Mouse (Mus musculus) left cerebral cortex, adult 18-20 months (tissue): ENCODE measurements at regions not wholly inside any gene's neighbourhood (a gene's known extent, or its start where the extent isn't known, plus 50 kb on each side); places are given as distances from the start of the nearest gene placed in this dataset.

ENCODE experiments used
- DNase-seq, 2 experiments: peaks; one replicate each; pipeline ENCODE4 v3.0.0; 2021 to 2022; ENCODE audit warnings: low spot score in 2 of 2, mixed read lengths in 1 of 2

DNA sequence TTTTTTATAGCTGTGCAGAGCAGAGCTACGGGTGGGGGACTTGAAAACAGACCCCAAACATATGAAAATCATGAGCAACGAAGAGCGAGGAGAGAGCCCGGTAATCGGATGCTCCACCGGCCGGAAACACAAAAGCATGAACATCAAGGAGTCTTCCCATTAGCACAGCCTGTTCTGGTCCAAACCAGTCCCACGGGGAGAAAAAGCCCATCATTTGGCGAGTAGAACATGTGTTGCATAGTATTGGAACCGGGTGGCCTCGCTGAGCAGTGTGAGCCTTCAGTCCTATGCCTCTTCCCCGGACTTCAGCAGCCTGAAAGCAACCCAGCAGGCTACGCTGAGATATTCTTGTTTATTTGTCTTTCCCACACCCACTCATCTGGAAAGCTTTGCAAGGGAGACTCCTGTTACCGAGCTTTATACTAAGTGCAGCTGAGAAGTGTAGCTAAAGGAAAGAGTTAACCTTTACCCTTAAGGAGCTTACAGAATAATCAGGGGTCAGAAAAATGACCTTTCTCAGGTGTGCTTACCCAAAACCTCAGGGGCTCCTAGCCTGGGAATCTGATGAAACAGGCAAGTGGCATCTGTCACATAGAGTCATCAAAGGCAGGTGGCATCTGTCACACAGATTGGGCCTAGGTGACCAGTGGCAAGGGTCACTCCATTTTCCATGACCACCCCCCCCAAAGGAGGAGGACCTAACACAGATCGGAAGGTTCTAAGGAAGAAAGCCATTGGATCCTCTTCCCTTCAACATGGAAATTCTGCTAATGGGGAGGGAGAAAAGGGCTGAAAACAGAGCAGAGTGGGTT is 209.8 kb downstream of the Hs3st3b1 start:
- no peak for DNase-seq

DNA sequence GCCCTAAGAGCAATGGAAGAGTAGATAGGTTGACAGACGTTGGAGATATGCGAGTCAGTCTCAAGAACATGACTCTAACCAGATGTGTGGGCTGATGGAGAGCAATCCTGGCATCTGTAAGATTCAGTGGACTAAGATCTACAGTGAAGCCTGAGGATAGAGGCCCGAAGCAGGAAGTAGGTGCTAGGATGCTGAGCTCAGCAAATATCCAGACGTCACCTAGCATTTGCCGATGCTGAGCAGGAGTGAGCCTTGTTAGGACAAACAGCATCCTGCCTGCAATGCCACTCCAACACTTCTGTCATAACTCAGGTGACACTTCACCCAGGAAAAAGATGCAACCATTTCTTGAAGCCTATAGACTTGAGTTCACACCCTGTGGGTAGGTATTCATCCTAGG is 199.8 kb downstream of the Hs3st3b1 start:
- DNase-seq: no peak

DNA sequence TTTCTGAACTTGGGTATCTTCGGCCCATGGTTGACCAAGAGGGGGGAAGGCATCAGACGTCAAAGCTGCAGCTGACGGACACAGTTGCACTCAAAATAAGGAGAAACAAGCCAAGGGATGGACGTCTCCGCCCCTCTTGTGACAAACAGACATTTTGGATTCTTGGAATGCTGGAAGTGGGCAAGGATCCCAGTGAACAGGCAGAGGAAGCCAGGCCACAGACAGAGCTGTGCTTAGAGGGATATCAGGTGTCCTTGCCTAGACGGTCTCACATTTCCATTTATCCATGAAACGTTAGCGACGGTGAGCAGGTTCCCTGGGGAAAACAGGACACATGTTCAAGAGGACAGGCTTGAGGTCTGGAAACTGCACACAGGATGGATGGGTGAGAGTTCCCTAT is 191.2 kb downstream of the Hs3st3b1 start:
- DNase-seq: no peak

DNA sequence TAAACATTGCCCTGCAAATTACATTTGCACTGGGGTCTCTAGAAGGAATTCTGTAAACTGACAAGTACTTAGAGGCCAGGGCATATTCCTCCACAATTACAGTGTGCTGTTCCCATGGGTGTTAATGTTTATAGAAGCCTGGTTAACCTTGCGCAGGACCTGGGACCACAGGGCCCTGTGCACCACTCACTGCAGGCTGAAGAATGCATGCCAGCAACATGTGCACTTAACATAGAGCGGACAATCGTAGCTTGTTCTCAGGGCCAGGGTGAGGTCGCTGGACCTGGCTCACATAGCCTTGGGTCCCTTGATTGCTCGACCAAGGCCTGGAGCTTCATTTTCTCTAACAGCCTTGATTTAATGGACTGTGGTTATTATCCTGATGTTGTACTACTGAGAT is 168.8 kb downstream of the Hs3st3b1 start:
- DNase-seq: no peak

DNA sequence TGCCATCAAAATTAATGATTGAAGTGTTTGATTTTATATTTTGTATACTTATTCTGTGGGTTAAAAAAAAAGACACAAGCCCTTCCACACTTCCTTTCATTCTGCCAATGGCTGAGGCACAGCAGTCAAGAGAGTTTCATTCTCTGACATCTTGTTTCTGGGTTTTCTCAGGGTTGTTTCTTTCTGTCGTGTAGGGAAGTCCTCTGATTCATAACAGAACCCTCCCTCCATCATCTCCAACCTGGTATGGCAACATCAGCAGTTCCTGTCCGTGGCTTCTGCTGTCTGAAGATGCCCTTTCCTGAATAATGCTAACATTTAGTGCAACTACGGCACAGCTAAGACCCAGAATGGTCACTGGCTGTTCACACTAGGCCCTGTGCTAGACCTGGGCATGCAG is 167.3 kb downstream of the Hs3st3b1 start:
- no peak for DNase-seq

DNA sequence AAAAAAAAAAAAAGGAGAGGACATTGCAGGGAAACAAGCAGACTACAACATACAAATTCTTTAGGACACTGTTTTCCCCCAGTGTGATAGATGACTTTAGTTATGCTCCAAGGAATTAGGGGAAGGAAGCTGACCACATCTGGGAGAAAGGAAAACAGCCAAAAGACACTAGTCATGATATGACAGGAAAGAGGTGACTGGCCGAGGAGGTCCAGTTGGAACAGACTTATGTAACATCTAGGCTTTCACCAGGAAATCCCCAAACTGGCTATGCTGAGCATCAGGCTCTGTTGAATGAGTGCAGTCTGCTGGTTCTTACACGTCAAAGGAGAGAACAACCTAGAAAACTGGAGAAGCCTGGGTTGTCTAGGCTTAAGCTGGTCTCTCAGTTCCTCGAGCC is 163.8 kb downstream of the Hs3st3b1 start:
- DNase-seq: no peak

DNA sequence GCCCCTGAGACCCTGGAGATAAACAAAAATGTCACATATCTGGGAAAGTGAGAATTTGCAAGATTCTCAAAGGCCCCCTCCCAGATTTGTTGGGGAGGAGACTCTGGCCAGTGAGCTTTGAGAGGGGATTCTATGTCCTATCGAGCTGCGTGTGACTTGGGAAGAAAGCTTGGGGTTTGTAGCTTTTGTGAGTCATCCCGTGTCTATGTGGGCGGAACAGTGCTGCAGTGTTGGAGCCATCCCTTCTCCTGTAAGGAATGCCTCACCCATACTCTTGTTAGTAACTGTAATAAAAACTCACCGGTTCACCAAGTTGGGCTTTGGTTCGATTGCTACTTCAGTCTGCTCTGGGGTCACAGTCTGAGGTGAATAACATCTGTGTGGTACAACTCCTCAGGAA is 160.5 kb downstream of the Hs3st3b1 start:
- peak; percentile 46 to 65 for DNase-seq

DNA sequence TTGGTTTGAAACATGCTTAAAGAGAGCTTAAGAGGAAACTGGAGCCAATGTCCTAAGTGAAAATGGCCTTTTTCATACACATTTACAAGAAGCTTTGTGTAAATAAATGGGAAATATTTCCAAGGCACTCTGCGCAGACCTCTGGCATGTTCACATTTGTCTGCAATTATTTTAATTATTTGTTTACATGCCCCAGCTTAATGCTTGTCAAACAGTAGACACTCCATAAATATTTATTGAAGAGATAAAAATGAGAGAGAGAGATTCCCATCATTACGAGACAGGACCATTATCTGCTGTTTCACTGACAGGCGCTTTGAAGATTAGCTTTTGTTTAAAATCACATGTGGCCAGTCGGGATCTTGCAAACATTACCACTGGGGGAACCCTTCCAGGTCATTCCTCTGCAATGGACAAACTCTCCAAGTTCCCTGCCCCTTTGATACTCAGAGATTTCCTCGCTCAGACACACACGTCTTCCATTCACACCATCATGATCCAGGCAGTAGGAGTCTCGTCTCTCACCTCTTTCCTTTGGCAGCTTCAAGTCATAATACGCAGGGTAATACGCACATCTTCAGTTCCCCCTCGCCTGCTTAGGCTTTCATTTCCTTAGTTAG is 154.3 kb downstream of the Hs3st3b1 start:
- DNase-seq: no peak

DNA sequence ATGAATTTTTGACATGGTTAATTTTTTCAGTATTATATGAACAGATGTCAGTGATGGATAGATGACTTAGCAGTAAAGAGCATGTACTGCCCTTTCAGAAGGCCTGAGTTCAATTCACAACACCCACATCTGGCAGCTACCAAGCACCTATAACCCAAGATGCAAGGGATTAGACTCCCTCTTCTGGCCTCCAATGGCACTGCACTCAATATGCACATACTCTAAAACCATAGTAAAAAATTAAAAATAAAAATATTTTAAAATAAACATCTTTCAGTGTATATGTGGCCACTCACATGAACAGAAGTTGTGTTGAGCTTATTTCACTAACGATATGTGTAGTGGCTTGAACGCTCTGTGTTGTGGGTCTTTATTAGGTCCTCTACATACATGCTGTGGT is 152.4 kb downstream of the Hs3st3b1 start:
- DNase-seq: no peak

DNA sequence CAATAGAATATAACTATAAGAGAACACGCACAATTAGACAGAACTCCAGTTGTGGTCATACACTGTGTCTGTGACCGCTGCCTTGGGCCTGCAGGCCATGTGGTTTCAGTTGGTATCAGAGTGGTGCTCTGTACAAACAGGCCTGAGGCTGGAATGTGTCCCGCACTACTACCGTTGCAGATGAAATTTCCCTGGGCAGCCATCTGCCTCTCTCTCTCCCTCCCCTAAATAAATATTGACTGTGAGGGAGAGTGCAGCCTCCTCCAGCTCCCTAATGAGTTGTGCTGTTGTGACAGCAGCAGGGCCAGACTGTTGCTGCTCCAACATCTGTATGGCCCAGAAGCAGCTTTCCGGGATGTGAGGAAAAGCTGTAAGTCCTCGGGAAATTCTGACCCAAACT is 146.7 kb downstream of the Hs3st3b1 start:
- no peak for DNase-seq

DNA sequence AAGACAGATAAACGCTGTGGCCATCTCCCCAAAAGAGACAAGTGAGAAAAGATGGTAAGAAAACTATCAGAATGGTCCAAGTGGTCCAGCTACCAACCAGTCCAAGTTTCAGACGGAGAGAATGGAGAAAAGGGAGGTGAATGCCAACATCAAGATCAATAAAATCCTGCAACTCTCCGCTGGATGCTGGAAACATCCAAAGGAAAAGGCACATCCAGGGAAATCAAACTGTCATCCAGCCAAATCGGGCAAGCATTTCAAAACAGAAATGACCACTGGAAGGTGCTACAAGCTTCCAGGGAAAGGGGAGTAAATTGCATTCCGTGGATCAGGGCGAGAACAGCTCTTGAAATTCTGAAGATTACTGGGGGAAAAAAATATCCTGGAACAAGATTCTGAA is 142.7 kb downstream of the Hs3st3b1 start:
- DNase-seq: no peak

DNA sequence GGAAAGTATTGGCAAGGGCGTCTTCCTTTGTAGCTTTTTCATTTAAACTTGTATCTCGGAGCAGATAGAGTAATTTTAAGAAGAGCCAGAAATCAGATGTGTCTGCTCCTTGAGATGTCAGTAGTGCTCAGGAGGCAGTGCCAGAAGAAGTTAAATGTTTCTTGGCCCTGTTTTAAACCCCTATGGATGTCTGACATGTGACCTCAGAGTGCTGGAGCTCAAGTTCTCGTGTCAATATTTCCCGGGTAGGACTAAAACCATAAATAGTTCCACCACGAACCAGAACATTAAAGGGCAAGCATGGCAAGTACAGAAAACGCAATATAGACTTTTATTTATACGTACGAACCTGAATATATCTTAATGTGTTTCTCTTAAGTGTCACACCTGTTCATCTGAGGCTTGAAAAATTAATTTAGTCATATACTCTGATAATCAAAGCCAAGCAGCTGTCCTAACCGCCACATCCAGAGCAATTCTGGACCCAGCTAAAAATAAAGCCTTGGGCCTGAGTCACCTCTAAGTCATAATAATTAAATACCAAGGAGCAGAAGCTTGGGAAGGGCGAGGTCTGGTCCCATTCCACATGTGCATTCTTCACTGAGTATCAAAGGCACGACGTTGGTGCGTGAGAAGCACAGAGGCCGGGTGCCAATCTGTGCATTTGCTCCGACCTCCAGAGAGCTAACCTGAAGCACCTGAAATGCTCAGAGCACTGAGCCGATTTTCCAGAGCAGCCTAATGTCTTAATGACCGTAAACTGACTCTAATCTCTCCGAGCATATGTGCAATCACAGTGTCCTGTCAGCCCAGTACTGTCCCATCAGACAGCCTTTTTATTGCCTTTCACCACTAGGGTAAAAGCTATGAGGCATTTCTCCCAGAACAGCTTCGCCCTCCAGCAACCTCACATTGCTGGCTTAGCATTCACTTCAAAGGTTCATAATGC is 139.8 kb downstream of the Hs3st3b1 start:
- DNase-seq: no peak

DNA sequence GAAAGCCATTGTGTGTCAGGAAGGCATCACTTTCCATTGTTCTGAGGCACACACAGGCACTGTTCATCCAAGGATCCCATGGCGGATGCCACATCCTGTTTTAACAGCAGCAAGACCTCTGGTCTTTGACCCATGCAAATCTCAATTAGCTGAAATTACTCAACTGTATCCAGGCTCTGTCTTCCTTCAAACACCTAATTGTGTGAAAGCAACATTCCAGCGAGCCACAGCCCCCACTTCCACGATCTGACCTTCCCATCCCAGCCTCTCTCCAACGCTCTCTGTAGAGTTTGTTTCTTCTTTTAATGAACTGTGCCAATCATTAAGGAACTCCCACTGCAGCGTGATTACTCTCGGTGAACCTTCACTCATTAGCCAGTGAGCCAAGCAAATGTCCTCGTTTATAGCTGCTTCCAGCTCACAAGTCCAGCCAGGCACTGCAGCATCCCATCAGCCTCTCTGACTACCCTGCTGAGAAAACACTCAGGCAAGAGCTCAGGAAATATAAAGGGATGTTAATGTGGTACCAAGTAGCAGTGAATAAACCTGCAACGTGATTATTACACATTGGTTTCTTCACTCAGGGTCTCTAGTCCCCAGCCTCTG is 136.7 kb downstream of the Hs3st3b1 start:
- DNase-seq: no peak

DNA sequence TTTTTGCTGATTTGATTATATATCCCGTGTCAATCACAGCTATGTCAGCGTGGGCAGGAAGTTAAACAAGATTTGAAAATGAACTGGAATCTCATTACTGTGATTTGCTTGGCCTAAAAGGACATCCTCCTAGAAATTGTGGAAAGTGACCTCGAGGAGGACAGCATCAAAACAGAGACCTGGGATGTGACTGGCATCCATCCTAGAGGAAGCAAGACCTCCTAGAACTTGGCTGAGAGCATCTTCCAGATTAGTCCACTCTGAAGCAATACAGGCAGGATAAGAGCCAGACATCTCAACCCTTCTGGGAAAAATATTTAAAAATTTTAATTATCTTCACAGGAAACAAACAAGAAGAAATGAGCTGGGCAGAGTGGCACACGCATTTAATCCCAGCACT is 136.1 kb downstream of the Hs3st3b1 start:
- no peak for DNase-seq

DNA sequence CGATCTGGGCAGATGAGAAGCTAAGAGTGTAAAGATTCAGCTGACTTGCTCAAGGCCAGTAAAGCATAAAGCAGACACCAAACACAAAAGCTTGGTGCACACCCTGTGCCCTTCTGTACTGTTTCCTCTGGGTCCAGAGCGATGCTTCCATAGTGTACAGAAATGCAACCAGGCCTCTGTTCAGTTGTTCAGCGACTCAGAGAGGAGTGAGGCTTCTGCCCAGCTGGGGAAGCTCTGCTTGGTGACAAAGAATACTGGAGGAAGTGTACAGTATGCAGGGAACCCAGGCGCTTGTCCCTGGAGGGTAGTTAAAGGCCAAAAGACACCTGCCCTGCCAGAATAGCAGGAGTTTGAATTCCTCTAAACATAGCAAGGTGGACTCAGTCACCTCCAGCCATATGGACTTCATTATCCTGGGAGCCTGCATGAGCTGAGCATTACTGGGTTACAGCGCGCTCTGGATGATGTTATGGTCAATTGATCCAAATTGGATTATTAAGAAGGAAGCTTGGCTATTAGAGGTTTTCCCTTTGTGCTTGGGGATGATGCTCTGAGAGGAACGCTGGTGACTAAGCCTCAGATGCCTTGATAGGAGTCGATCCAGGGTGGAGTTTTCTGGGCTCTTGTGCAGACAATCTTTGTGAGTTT is 132.5 kb downstream of the Hs3st3b1 start:
- no peak for DNase-seq

DNA sequence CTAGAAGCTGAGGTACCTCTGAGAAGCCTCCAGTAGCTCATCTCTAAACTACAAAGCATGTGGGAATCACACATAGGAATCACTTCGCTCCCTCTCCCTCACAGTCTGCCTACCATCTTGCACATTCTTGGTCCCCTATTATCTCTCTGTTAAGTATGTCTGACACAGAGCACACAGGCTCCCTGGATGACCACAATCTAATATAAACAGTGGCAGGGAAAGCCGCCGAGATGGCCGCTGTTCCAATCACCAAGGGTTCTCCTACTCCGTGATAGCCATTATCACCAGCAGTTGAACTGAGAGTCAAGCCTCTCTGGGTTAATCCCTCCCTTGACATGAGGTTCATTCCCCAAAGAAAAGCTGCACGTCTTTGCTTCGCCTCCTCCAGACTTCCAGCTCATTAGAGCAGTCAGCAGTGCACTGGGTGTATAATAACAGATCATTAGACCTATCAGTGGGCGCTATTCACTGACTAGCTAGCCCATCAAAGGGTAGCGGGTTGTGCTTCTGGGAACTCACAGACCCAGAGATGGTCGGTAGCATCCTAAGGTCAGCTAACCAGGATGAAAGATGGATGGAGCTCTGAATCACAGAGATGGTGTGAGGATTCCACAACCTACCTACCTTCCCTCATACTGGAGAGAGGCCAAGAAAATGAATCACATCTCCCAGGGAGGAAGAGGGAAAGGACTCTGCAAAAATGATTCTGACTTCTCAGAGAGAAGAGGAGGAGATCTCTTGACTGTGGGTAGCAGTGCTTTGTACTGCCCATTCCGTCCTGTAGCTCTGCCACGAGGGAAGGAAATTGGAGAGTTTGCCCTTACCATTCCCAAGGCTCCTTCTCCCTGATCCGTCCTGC is 130.9 kb downstream of the Hs3st3b1 start:
- DNase-seq: peak in 1 of 2 experiments; percentile 12

DNA sequence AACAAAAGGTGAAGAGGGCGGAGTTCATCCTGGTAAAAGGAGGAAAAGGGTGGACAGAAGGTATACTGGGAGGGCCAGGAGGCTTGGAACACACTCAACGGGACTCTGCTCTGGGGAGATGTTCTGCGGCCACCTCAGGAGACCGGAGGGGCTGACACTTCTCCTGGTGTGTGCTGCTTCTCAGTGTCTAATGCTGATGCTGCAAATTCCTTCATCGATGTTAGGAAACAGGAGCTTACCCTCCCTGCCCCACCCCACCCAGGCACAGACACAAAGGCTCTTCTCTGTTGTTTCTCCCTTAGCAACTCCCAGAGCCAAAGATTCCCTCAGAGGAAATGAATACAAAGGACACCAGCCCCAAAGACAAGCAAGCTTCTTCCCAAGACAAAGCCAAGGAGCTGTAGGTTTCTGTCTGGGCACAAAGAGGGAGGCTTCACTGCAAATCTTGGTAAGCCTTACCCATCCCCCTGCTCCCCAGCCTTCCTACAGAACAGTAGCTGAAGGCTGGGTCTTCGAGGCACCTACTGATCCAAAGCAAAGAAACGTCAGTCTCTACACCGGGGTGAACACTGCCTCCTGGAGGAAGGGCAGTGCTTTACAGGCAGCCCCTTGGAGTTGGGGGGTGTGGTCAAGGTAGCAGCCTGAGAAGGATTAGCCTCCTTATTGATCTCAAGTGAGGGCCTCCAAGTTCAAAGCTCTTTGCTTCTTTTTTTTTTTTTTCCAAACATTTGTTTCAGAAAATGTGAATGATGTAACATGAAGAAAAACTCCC is 128.2 kb downstream of the Hs3st3b1 start:
- no peak for DNase-seq

DNA sequence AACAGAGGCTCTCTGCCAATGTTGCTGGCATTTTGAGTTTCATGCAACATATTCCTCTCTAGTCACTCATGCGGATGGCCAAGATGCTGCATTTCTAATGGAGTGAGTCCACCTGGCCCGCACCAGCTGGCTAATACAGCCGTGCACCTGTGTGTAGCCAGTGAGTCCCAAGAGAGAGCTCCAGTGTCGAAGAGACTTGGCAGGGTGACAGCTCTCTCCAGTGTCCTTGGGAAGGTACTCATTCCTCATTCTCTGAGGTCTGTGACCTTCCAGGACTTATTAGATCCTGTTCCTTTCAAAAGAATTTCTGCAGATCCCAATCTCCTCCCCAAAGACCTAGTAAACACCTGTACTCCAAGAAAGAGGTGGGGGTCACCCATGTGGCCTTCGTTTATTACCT is 109.9 kb downstream of the Hs3st3b1 start:
- DNase-seq: no peak

DNA sequence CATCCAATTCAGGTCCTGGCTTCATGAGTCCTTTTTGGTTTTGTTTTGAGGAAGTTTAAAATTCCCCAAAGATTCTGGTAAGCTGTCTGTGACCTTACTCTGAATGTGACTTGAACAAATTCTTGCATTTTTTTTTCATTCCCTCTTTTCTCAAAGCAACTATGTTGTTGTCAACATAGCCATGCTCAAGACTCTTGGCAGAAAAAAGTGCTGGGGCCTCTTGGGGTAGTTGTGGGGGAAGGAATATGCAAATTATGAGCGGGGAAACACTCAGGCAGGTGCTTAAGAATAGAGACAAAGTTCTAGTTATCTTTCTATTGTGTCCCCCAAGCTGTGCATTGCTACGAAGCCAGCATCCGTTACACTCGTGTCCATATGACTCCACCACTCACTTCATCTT is 99.2 kb downstream of the Hs3st3b1 start:
- no peak for DNase-seq
